Mouse (Mus musculus): Measurements from ENCODE around the gene Zswim7. TPM values are rescaled to one million over a fixed set of nuclear protein-coding genes. Genes with fewer than 3 reads are reported as not detected.

Gene Zswim7
- polyA plus RNA-seq (2012; rRNA removed), result 13.9 and 19.7 TPM in 2 replicates

GRCm38 (mm10) chr11:62280675-62281600 lies at the start of gene Zswim7, which contains the start of gene Ttc19:
TSS of gene Zswim7 (minus strand) at chr11:62281375.
TSS of gene Ttc19 (plus strand) at chr11:62281473.

GRCm38 (mm10) chr11:62248401-62249244 lies 32.6 kb downstream of the Zswim7 start, which contains the start of gene Adora2b:
TSS of gene Adora2b (plus strand) at chr11:62248984.

Other genes starting within 250 kb of the Zswim7 start
- 1.8 and 3.5 TPM in 2 replicates for gene Adora2b, start 32.4 kb downstream of the Zswim7 start, polyA plus RNA-seq (2012; rRNA removed)
- 15.2 and 15.7 TPM in 2 replicates for gene Ttc19, start 98 bp upstream of the Zswim7 start, polyA plus RNA-seq (2012; rRNA removed)
- gene Pigl, start 177.1 kb upstream of the Zswim7 start, polyA plus RNA-seq (2012; rRNA removed), result 8.6 and 10.8 TPM in 2 replicates
- 102 and 138 TPM in 2 replicates for gene Ncor1, start 177.2 kb upstream of the Zswim7 start, polyA plus RNA-seq (2012; rRNA removed)

Measured in central nervous system, embryonic 11.5 days (tissue).